Mouse (Mus musculus) cerebellum, adult 11-12 months (tissue): ENCODE results near the gene Doc2a.
A peak's percentile ranks its signal among the peaks of the same experiment; 100 is the strongest.

ENCODE experiments used
- DNase-seq: peaks from one replicate; pipeline ENCODE4 v3.0.0; 2022

The Doc2a gene

GRCm38 (mm10) chr7:126823940-126824339, 23.3 kb upstream of the Doc2a start:
- peak; percentile 60 for DNase-seq

GRCm38 (mm10) chr7:126825403-126825802, 21.8 kb upstream of the Doc2a start:
- peak; percentile 48 for DNase-seq

GRCm38 (mm10) chr7:126825952-126826351, 21.3 kb upstream of the Doc2a start:
- DNase-seq = peak; percentile 22

GRCm38 (mm10) chr7:126831539-126831938, 15.7 kb upstream of the Doc2a start, which contains the start of gene 4930451I11Rik:
TSS of gene 4930451I11Rik (minus strand) at chr7:126831639.
- peak; percentile 30 for DNase-seq

- peak; percentile 84 for DNase-seq
Measured at GRCm38 (mm10) chr7:126832036-126832598, 15.1 kb upstream of the Doc2a start.

GRCm38 (mm10) chr7:126833294-126833693, 13.9 kb upstream of the Doc2a start:
- DNase-seq = no peak

- DNase-seq = peak; percentile 0
Measured at GRCm38 (mm10) chr7:126843276-126843675, 3.9 kb upstream of the Doc2a start.

- DNase-seq = no peak
Measured at GRCm38 (mm10) chr7:126845516-126845915, 1.7 kb upstream of the Doc2a start.

- DNase-seq = peak; percentile 23
Measured at GRCm38 (mm10) chr7:126847421-126848398, 494 bp downstream of the Doc2a start.

- DNase-seq = peak; percentile 12
Measured at GRCm38 (mm10) chr7:126848794-126849193, 1.6 kb downstream of the Doc2a start.

- no peak for DNase-seq
Measured at GRCm38 (mm10) chr7:126850161-126850560, 2.9 kb downstream of the Doc2a start.

GRCm38 (mm10) chr7:126851192-126851591, 4.0 kb downstream of the Doc2a start:
- no peak for DNase-seq

GRCm38 (mm10) chr7:126853454-126853853, 6.2 kb downstream of the Doc2a start:
- DNase-seq = no peak

GRCm38 (mm10) chr7:126855641-126856040, 8.4 kb downstream of the Doc2a start:
- DNase-seq = peak; percentile 69

GRCm38 (mm10) chr7:126856741-126857420, 9.7 kb downstream of the Doc2a start:
- no peak for DNase-seq

GRCm38 (mm10) chr7:126860987-126861386, 13.8 kb downstream of the Doc2a start:
- no peak for DNase-seq

GRCm38 (mm10) chr7:126861429-126862130, 14.4 kb downstream of the Doc2a start, which contains the start of gene Hirip3:
TSS of gene Hirip3 (plus strand) at chr7:126861972.
- peak; percentile 93 for DNase-seq

GRCm38 (mm10) chr7:126862147-126862784, 15.1 kb downstream of the Doc2a start, which contains the start of gene Ino80e:
TSS of gene Ino80e (minus strand) at chr7:126862377.
- DNase-seq = peak; percentile 94

- DNase-seq = no peak
Measured at GRCm38 (mm10) chr7:126863791-126864190, 16.6 kb downstream of the Doc2a start.

- DNase-seq = no peak
Measured at GRCm38 (mm10) chr7:126867534-126867933, 20.3 kb downstream of the Doc2a start.

- no peak for DNase-seq
Measured at GRCm38 (mm10) chr7:126868003-126868402, 20.8 kb downstream of the Doc2a start.
